Mouse (Mus musculus): ENCODE measurements at regions not wholly inside any gene's neighbourhood (a gene's known extent, or its start where the extent isn't known, plus 50 kb on each side); places are given as distances from the start of the nearest gene placed in this dataset.

DNA sequence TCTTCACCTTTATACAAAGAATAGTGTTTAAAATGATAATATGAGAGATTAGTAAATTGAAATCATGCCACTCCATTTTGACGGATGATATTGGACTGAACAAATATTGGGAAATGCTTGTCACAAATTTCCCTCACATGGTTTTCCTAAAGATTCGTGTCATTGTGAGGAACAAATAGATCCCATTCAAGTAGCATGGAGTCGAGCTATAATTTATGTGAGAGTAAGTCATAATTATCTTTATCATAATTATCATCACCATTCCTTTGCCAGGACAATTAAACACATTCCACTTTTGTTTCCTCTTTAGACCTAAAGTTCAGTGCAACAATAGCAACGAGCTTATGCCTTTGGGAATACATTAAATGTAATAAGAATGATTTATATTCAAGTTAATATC lies 370.5 kb downstream of the Cdh11 start:
- no peak for DNase-seq

DNA sequence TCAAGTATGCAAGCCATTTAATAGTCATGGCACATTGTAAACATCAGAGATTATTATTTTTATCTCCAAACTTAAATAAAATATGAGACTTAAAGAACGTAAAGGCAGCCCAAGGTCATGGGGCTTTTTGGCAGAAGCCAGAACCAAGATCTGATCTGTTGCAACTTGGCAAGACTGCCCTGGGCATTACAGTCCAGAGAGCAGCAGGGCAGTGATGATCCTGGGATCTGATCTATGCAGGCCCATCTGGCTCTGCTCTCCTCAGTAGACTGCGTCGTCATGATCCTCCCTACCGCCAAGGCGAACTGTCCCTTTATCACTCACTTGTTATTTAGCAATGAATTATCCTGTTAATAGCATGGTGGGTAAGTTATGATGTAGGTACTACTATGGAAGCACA lies 372.0 kb downstream of the Cdh11 start:
- no peak for DNase-seq

DNA sequence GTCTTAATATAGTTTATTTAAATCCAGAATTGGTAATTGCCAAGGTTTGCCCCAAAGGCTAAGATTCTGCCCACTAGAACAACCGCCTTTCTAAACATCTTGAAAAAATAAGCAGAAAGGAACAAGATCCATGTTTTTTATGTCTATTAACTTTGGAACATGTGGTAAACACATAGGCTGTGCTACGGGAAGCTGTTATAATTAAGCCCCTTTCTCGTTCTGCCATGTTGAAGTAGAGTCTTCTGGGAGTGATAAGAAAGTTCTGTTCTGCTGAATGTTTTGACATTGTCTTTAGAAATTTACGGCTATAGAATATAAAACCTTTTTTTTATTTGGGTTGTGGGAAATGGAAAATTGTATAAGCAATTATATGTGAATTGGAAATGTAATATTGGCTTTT lies 397.9 kb downstream of the Cdh11 start:
- DNase-seq: no peak

DNA sequence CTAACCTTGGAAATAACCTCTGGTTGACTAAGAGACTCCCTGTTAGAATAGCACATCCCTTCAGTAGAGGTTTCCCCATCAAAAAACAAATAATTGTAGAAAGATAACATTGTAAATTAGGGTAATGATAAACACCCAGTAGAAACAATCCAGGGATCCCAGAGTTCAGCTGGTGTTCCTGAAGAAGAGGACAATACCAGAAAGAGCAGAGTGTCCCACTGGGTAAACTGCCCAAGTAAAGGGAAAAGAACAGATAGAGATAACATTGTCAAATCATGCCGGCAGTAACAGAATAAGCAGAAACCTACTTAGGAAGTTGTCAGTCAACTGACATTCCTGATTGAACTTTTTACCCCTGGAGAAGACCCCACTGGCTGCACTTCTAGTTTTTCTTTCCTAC lies 440.1 kb downstream of the Cdh11 start:
- no peak for DNase-seq

DNA sequence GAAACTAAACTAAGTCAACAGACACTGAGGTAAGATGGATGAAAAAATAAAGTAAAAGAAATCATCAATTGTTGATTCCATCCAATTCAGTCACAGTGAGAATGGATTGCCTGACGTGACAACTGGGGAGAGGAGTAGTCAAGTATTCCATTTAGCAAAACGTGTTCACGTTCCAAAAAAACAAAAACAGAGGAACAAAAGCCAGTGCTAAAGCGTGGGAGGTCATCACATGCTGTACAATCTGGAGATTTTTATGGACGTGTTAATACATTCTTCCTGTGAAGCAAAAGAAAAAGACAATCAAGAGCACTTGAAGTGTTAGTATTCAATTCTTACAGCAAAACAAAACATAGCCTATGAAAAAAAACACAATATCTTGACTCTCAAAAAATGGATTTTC lies 452.9 kb downstream of the Cdh11 start:
- no peak for DNase-seq

DNA sequence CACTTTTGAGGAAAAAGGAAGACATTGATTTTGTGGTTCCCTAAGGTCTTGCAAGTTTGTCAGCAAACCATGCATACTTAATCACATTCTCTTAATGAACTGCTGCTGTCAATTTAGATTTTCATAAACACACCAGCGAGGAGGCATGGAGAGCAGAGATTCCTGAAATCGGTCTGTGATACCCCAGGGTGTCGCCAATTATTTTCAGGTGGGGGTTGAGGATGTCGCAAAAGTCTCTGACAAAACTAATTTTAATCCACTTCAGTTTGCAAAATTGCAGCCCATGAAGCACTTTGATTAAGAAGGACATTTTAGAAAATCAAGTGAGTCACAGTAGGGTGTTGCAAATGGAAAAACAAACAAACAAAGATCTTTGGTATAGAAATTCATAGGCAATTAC lies 454.3 kb downstream of the Cdh11 start:
- no peak for DNase-seq

DNA sequence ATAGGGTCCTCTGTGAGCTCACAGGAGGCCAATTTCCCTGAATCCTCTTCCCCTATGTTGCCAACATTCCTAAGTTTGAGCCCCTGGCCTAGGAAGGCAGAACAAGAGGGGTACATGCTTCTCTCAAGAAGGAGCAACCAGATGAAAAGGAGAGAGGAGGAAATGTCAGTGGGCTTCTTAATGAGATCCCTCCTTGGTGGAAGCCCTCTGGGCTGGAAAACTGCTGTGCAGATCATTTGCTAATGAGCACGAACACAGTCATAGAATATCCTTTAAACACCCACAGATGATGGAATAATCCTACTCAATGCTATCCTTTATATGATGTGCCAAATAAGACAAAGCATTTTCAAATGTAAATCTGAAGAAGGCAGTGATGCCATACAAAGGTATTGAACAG lies 455.5 kb downstream of the Cdh11 start:
- DNase-seq: no peak

All from gastrocnemius, postnatal 10 days (tissue).